Mouse (Mus musculus) left cerebral cortex, adult 2 months (tissue): ENCODE measurements around the gene Tspan18. TPM values are rescaled to one million over a fixed set of nuclear protein-coding genes. Genes with fewer than 3 reads are reported as not detected.

Experiments used
- DNase-seq, 2 experiments: peaks; one replicate each; pipeline ENCODE4 v3.0.0; 2021 to 2022; ENCODE audit warnings: low spot score in 2 of 2, mixed read lengths in 1 of 2; ENCODE audit errors: extremely low spot score in 1 of 2
- H3K27ac ChIP-seq: fragments of 200-600 bp; 2 replicates; pipeline ENCODE4 v1.8.1; 2022
- H3K4me3 ChIP-seq: fragments of 200-600 bp; 2 replicates; pipeline ENCODE4 v1.8.1; 2022
- CTCF ChIP-seq: fragments of 200-600 bp; IDR thresholded peaks from 2 replicates; pipeline ENCODE4 v1.8.1; 2022; ENCODE audit warnings: antibody characterized with exemption, mild to moderate bottlenecking, moderate library complexity
- intact Hi-C: fragments of 180-260 bp; cut with DNase I; formaldehyde crosslinking; loops from one replicate; pipeline ENCODE4 v1.15.1; 2025
- total RNA-seq, 2 experiments: library from RNA; stranded (reverse); gene quantifications; 2 replicates each; pipeline ENCODE4 v1.2.3; 2021

The Tspan18 gene
- total RNA-seq, 2 experiments from 2014 or later, result 1.5 to 3.0 TPM

DNA sequence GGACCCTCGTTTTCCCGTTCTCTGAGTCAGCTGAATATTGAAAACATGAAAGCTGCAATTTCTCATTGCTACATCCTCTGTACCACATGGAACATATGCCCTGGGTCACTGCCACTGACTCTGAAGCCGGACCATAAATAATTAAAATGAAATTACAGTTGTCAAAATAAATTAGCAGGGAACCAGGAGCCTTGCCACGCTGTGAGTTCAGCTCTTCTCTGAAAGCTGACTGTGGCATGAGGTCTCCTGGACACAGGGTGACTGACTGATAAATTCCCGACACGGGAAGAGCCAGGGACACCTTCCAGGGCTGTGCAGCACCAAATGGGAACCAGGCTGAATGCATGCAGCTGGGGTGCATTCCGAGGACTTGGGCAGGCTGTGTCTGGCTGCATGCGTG lies 48.5 kb downstream of the Tspan18 start:
- TF ChIP-seq CTCF, result no peak
- H3K4me3 ChIP-seq, result no peak overlapping the region
- H3K27ac ChIP-seq, result no peak overlapping the region
- intact Hi-C loops, result no loop called here
- no peak for DNase-seq

DNA sequence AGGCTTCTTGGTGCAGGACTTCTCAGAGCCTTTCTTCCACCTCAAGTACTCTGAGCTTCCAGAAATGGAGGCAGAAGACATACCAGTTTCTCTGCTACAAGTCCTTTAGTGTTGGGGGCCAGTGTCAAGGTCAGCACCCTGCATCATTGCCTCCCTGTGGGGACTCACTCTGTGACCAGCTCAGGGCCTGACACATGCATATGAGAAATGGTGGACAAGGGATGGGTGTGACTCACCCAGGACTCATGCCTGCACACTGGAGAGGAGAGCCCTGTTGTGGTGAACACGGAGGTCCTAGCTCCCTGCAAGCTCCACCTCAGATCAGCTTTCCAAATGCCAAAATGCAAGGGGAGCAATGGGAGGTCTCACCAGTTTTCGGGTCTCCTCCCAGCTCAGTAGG lies 49.7 kb downstream of the Tspan18 start:
- no peak overlapping the region for H3K27ac ChIP-seq
- no peak for DNase-seq
- no peak overlapping the region for H3K4me3 ChIP-seq
- intact Hi-C loops, result no loop called here
- TF ChIP-seq CTCF, result no peak

DNA sequence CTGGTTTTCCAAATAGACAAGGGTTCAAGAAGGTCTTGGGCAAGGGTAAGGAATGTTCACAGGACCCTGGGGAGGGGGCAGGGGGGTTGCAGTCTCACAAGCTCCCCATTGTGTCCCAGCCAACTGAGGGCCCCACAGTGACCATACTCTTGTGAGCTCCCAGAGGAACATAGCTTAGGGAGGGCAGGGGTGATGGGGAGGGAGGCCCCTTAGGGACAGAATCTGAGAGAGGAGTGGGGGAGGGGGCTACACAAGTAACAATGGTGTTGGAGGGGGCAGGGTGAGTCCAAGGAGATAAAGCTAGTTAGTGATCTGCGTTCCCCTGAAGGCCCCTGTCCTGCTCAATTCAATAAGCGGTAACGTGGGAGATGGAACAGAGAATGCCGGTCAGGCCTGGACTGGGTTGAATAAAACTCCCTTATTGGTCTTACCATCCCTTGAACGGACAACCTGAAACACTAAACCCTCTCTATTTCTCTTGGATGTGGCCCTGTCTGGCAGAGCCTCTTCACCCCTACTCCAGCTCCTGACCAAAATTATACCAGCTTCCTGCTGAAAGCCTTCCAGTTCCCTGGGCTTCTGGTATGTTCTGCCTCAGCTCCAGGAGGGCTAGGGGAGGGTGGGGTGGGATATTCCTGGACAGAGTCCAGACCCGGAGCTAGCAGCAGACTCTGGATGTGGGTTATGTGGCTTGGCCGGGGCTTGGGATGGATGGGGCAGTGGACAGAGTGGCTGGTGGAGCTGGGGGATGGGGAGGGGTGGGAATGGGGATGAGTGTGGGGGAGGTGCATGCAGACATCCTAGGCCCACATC lies 50.6 kb downstream of the Tspan18 start:
- Histone ChIP-seq H3K4me3 (no peak overlapping the region), H3K27ac (no peak overlapping the region)
- DNase-seq, result no peak
- intact Hi-C loops, result no loop called here
- TF ChIP-seq CTCF, result no peak

DNA sequence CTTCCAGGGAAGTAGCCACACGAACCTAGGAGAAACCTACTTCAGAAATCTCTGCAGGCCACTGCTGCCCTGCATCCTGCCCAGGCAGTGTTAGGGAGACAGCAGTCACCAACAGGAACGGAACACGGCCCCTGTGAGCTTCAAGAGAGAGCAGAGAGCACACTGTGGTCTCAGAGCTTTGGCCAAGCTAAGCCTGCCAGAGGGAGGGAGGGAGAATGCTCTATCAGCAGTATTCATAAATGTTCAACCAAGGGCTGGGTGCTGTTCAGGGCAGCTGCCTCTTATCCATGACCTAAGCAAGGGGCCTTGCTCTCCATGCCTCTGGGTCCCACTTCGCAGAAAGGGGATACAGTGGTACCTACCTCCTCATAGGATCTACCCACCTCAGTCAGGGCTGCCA lies 51.7 kb downstream of the Tspan18 start:
- no peak for TF ChIP-seq CTCF
- DNase-seq, result no peak
- no peak overlapping the region for H3K4me3 ChIP-seq
- H3K27ac ChIP-seq, result no peak overlapping the region
- intact Hi-C loops, result no loop called here

GRCm38 (mm10) chr2:93281466-93281865 lies 52.8 kb downstream of the Tspan18 start:
- intact Hi-C loops, result no loop called here
- Histone ChIP-seq H3K4me3 (no peak overlapping the region), H3K27ac (no peak overlapping the region)
- no peak for DNase-seq
- TF ChIP-seq CTCF, result no peak

DNA sequence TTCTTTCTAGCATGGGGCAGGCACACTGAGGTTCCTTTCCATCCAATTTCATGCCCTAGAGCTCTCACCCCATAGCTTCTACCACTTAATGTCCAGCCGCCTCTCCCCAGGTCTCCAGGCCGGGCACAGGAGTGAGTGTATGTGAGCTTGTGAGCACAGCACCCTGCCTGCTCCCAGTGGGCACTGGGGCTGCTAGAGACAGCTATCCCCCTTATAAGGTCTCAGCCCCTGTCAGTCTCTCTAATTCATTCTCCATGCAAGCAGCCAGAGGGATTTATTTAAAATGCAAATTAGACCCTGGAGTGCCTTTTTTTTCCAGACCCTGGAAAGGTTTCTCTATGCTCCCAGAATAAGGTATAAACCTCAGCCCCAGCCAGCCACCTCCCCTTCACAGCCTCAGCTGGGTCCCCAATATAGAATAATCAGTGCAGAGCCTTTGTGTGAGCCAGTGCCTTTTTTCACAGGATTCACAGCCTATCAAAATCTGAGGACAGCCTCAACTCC lies 54.1 kb downstream of the Tspan18 start:
- H3K4me3 ChIP-seq, result no peak overlapping the region
- intact Hi-C loops, result no loop called here
- no peak for TF ChIP-seq CTCF
- H3K27ac ChIP-seq, result no peak overlapping the region
- DNase-seq, result no peak

DNA sequence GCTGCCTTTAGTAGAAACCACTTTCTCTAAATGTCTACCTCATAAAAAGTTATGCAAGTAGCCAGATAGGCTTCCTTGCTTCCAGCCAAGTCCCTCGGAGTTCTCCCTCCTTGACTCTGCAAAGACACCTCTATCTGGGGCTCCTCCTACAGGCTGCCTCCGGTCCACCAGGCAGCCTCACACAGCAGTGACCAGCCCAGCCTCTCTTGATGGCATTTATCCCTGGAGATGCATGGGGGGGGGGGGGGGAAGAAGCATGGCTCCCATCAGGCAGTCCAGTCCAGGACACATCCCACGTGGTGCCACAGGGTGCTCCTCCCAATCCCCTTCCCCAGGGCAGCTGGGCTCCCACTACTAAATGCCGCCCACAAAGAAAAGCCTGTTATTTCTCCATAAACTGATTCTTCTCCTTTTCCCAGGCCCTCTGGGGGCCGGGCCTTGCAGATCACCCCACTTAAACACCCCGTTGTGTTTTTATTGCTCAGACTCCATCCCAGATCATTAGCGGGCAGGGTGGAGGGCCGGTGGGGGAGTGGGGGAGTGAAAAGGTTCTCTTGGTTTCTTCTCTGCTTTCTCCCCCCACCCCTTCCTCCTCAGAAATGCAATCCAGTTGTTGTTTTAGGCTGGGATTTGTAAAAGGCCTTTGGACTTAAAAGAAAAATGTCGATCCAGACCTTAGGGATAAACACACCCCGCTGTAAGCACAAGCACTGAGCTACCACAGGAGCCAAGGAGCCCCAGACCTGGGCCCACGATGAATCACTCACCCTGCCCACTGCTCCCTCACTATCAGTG lies 55.9 kb downstream of the Tspan18 start:
- no peak for DNase-seq
- Histone ChIP-seq H3K27ac (no peak overlapping the region), H3K4me3 (no peak overlapping the region)
- intact Hi-C loops, result no loop called here
- peak; percentile 28 for TF ChIP-seq CTCF

GRCm38 (mm10) chr2:93277486-93277885 lies 56.8 kb downstream of the Tspan18 start:
- no peak for TF ChIP-seq CTCF
- Histone ChIP-seq H3K4me3 (no peak overlapping the region), H3K27ac (no peak overlapping the region)
- intact Hi-C loops, result no loop called here
- DNase-seq, result no peak

DNA sequence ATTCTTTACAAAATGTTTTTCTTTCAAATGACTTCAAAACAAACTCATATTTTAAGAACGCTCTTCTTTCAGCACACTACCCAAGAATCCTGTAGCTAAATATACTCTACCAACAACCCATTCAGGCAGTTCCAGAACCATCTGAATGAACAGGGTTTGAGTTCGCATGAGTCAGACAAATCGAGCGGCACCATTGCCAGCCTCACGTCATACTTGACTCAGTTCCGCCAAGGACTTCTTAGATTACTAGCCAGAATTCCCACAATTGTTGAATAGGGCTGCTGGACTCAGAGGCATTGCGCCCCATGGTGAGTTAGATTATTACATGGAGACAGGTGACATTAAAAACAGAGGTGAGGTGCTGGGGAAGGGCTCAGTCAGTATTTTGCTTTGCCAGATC lies 58.3 kb downstream of the Tspan18 start:
- intact Hi-C loops, result no loop called here
- peak in 1 of 2 experiments; percentile 45 for DNase-seq
- Histone ChIP-seq H3K4me3 (no peak overlapping the region), H3K27ac (no peak overlapping the region)
- no peak for TF ChIP-seq CTCF

DNA sequence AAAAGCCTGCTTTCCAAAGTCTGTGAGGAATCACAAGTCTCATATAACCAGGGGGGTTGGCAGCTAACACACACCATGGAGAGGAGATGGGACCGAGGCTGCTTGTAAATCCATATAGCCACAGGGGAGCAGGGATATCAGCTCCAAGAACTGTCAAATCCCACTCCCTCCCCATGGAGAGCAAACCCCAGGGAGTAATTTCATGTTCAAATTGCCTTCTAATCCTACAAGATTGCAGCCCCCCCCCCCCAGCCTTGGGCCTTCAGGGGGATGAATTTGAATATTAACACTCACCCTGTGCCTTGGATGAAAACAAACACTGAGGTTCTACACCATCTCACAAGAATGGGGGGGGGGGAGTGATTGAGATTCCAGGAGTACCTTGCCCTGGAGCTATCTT lies 60.4 kb downstream of the Tspan18 start:
- no peak for TF ChIP-seq CTCF
- no peak for DNase-seq
- Histone ChIP-seq H3K27ac (no peak overlapping the region), H3K4me3 (no peak overlapping the region)
- intact Hi-C loops, result no loop called here

GRCm38 (mm10) chr2:93270083-93270482 lies 64.2 kb downstream of the Tspan18 start:
- H3K4me3 ChIP-seq, result no peak overlapping the region
- intact Hi-C loops, result no loop called here
- H3K27ac ChIP-seq, result no peak overlapping the region
- DNase-seq, result no peak
- no peak for TF ChIP-seq CTCF

GRCm38 (mm10) chr2:93269611-93270010 lies 64.7 kb downstream of the Tspan18 start:
- no peak for DNase-seq
- intact Hi-C loops, result no loop called here
- no peak overlapping the region for H3K4me3 ChIP-seq
- H3K27ac ChIP-seq, result no peak overlapping the region
- no peak for TF ChIP-seq CTCF
